Mouse (Mus musculus) midbrain, embryonic 16.5 days (tissue): ENCODE measurements around the gene Galnt5. TPM values are rescaled to one million over a fixed set of nuclear protein-coding genes. Genes with fewer than 3 reads are reported as not detected.

Source experiments
- ATAC-seq: fragments of 200-750 bp; cut with Nextera tagmentation; 2 replicates; pipeline ENCODE4 v1.8.0; 2017; ENCODE audit warnings: moderate TSS enrichment
- H3K27ac ChIP-seq: fragments of 300-500 bp; sonication (generic); 2 replicates; pipeline ENCODE4 v1.5.1; 2014; ENCODE audit warnings: mild to moderate bottlenecking, low read length, mixed read lengths
- H3K27me3 ChIP-seq: fragments of 300-500 bp; sonication (generic); 2 replicates; pipeline ENCODE4 v1.6.1; 2014; ENCODE audit warnings: low read depth, low read length, mixed read lengths; ENCODE audit not compliant: control insufficient read depth, insufficient read depth
- H3K36me3 ChIP-seq: fragments of 300-500 bp; sonication (generic); 2 replicates; pipeline ENCODE4 v1.6.1; 2014; ENCODE audit warnings: mild to moderate bottlenecking, low read length, moderate library complexity, mixed read lengths; ENCODE audit not compliant: control insufficient read depth, insufficient read depth
- H3K4me1 ChIP-seq: fragments of 300-500 bp; sonication (generic); 2 replicates; pipeline ENCODE4 v1.6.1; 2014; ENCODE audit warnings: mild to moderate bottlenecking, low read length, mixed read lengths; ENCODE audit not compliant: control insufficient read depth, insufficient read depth
- H3K4me2 ChIP-seq: fragments of 300-500 bp; sonication (generic); 2 replicates; pipeline ENCODE4 v1.6.1; 2014; ENCODE audit warnings: mild to moderate bottlenecking, low read length, mixed read lengths
- H3K4me3 ChIP-seq: fragments of 300-500 bp; sonication (generic); 2 replicates; pipeline ENCODE4 v1.5.1; 2014; ENCODE audit warnings: low read depth, mild to moderate bottlenecking, low read length, moderate library complexity, mixed read lengths
- H3K9ac ChIP-seq: fragments of 300-500 bp; sonication (generic); 2 replicates; pipeline ENCODE4 v1.6.1; 2014; ENCODE audit warnings: low read depth, low read length, mixed read lengths
- H3K9me3 ChIP-seq: fragments of 300-500 bp; sonication (generic); replicated peaks from 2 replicates; pipeline ENCODE4 v1.6.1; 2014; ENCODE audit warnings: mild to moderate bottlenecking, low read length, mixed read lengths; ENCODE audit not compliant: control insufficient read depth, poor library complexity, severe bottlenecking
- WGBS: fragments of 180-500 bp; shearing (Covaris S2); extraction: QIAGEN DNeasy Blood & Tissue Kit; methylation state at CpG from one replicate; pipeline ENCODE4 v1.1.7; 2014; 5-methylcytosine and 5-hydroxymethylcytosine counted together
- polyA plus RNA-seq: library from polyadenylated mRNA; unstranded; fragments of >200 nt; fragmentation: Nextera tagmentation; extraction: Ambion mirVana; gene quantifications from 2 replicates; pipeline ENCODE4 v1.2.1, GENCODE M21; 2015

Galnt5 gene
- polyA plus RNA-seq, 1 experiment from 2014 or later: not detected

GRCm38 (mm10) chr2:58029404-58029803 is 31.7 kb downstream of the Galnt5 start:
- no peaks in the 10 kb centered on the region for H3K36me3 ChIP-seq
- ATAC-seq: 0 out of 2 replicates have a peak, but pooled peaks have one; percentile 60
- WGBS: 26% methylated on average over 7 of the region's 7 CpGs

GRCm38 (mm10) chr2:58031431-58031830 is 33.7 kb downstream of the Galnt5 start:
- no peak overlapping the region for H3K9ac ChIP-seq
- H3K27ac ChIP-seq: no peak overlapping the region
- no peak overlapping the region for H3K4me3 ChIP-seq
- H3K27me3 ChIP-seq: no peaks in the 10 kb centered on the region; the same call in none of the 2 replicates
- no peaks in the 10 kb centered on the region for H3K4me1 ChIP-seq
- WGBS: 91% methylated on average over 3 of the region's 3 CpGs
- H3K9me3 ChIP-seq: no peaks in the 10 kb centered on the region
- no peak overlapping the region for H3K4me2 ChIP-seq
- no peak for ATAC-seq
- H3K36me3 ChIP-seq: no peaks in the 10 kb centered on the region

More at GRCm38 (mm10) chr2:58029404-58029803, 31.7 kb downstream of the Galnt5 start:
- Histone ChIP-seq H3K4me3 (no peak overlapping the region), H3K4me2 (no peak overlapping the region), H3K4me1 (no peaks in the 10 kb centered on the region), H3K27me3 (no peaks in the 10 kb centered on the region; the same call in 1 of the 2 replicates), H3K27ac (no peak overlapping the region), H3K9me3 (no peaks in the 10 kb centered on the region), H3K9ac (no peak overlapping the region)

- H3K9ac ChIP-seq: no peak overlapping the region
- 82% methylated on average over 4 of the region's 4 CpGs for WGBS
- no peaks in the 10 kb centered on the region; the same call in none of the 2 replicates for H3K27me3 ChIP-seq
- no peaks in the 10 kb centered on the region for H3K36me3 ChIP-seq
- H3K4me2 ChIP-seq: no peak overlapping the region
- H3K9me3 ChIP-seq: no peaks in the 10 kb centered on the region
- H3K4me3 ChIP-seq: no peak overlapping the region
- ATAC-seq: no peak
- H3K27ac ChIP-seq: no peak overlapping the region
- no peaks in the 10 kb centered on the region for H3K4me1 ChIP-seq
These were observed 38.0 kb downstream of the Galnt5 start for GRCm38 (mm10) chr2:58035635-58036034.

GRCm38 (mm10) chr2:58036926-58037325 is 39.2 kb downstream of the Galnt5 start:
- H3K9ac ChIP-seq: no peak overlapping the region

GRCm38 (mm10) chr2:58041867-58042266 is 44.2 kb downstream of the Galnt5 start:
- WGBS: 81% methylated on average over 7 of the region's 7 CpGs
- no peak overlapping the region for H3K4me2 ChIP-seq
- no peaks in the 10 kb centered on the region for H3K27me3 ChIP-seq
- H3K9me3 ChIP-seq: no peaks in the 10 kb centered on the region
- H3K36me3 ChIP-seq: no peaks in the 10 kb centered on the region
- ATAC-seq: no peak
- H3K4me1 ChIP-seq: no peaks in the 10 kb centered on the region
- no peak overlapping the region for H3K27ac ChIP-seq
- no peak overlapping the region for H3K4me3 ChIP-seq
- H3K9ac ChIP-seq: no peak overlapping the region

More at GRCm38 (mm10) chr2:58036926-58037325, 39.2 kb downstream of the Galnt5 start:
- H3K9me3 ChIP-seq: no peaks in the 10 kb centered on the region
- no peak overlapping the region for H3K27ac ChIP-seq
- H3K4me1 ChIP-seq: no peaks in the 10 kb centered on the region
- no peak overlapping the region for H3K4me3 ChIP-seq
- no peaks in the 10 kb centered on the region for H3K36me3 ChIP-seq
- no peaks in the 10 kb centered on the region; the same call in 1 of the 2 replicates for H3K27me3 ChIP-seq
- H3K4me2 ChIP-seq: no peak overlapping the region
- 100% methylated on average over 2 of the region's 2 CpGs for WGBS
- ATAC-seq: no peak

GRCm38 (mm10) chr2:58052821-58053581 is 55.3 kb downstream of the Galnt5 start, which contains the start of gene Ermn:
TSS of gene Ermn (minus strand) at chr2:58052864.
- Histone ChIP-seq H3K27ac (no peak within 1 kb of the TSS), H3K4me3 (no peak within 1 kb of the TSS), H3K9ac (no peak within 1 kb of the TSS), H3K4me1 (no peaks in the 10 kb centered on the region), H3K27me3 (peaks cover 38% of the 10 kb centered on the region), H3K4me2 (no peak within 1 kb of the TSS), H3K36me3 (no peaks in the 10 kb centered on the region), H3K9me3 (no peaks in the 10 kb centered on the region)
- peak; percentile 51; the same call in 1 of the 2 replicates for ATAC-seq
- WGBS: 5% methylated on average over 7 of the region's 7 CpGs

- H3K4me2 ChIP-seq: no peak overlapping the region
- H3K27me3 ChIP-seq: peaks cover 25% of the 10 kb centered on the region
- H3K4me3 ChIP-seq: no peak overlapping the region
- ATAC-seq: no peak
- H3K4me1 ChIP-seq: no peaks in the 10 kb centered on the region
- no peaks in the 10 kb centered on the region for H3K36me3 ChIP-seq
- no peak overlapping the region for H3K27ac ChIP-seq
- H3K9me3 ChIP-seq: no peaks in the 10 kb centered on the region
- no peak overlapping the region for H3K9ac ChIP-seq
These were observed 57.7 kb downstream of the Galnt5 start for GRCm38 (mm10) chr2:58055383-58055782.

- Histone ChIP-seq H3K9me3 (no peaks in the 10 kb centered on the region), H3K4me3 (no peak overlapping the region), H3K36me3 (no peaks in the 10 kb centered on the region), H3K27ac (no peak overlapping the region), H3K4me2 (no peak overlapping the region), H3K9ac (no peak overlapping the region), H3K27me3 (no peaks in the 10 kb centered on the region), H3K4me1 (no peaks in the 10 kb centered on the region)
- 78% methylated on average over 1 of the region's 1 CpGs for WGBS
- no peak for ATAC-seq
These were observed 82.2 kb downstream of the Galnt5 start for GRCm38 (mm10) chr2:58079849-58080248.

- no peaks in the 10 kb centered on the region for H3K4me1 ChIP-seq
- H3K27ac ChIP-seq: no peak overlapping the region
- H3K36me3 ChIP-seq: no peaks in the 10 kb centered on the region
- 73% methylated on average over 1 of the region's 1 CpGs for WGBS
- no peak overlapping the region for H3K4me2 ChIP-seq
- no peaks in the 10 kb centered on the region for H3K9me3 ChIP-seq
- no peaks in the 10 kb centered on the region for H3K27me3 ChIP-seq
- no peak overlapping the region for H3K4me3 ChIP-seq
- no peak for ATAC-seq
- H3K9ac ChIP-seq: no peak overlapping the region
These were observed 88.7 kb downstream of the Galnt5 start for GRCm38 (mm10) chr2:58086420-58086819.
